In the genomic region with DNA sequence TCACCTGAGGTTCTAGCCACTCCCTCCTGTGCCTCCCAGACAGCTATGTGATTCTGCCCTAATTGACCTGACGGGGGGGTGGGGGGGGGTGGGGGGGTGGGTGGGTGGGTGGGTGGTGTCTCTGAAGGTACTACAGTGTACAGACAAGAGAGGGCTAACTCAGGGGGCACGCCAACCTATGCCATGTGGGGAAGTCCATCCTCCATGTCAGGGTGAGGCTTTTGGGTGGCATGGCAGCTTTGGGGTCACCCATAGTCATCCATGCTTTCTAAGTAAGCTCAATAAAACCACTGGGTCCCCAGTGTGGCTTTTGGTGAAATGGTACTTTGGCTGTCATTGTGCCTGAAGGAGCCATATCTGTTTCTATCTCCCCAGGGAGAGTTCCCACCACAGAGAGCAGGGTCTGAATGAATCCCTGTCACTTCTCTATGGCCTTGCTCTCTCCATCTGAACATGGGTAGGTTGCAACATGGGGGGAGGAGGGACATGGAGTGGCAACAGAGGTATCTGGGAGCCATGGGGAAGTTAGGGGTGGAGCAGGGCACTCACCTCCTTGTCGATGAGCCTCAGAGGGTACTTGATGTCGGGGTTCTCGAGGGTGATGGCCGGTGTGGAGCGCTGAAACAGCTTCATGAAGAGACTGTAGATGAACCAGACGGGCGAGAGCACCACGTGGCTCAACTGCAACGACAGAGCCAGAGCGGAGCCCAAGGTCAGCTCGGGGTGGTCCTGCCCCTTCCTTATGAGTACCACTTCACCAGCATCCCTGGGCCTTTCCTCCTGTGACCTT, we compare ENCODE assay signal across 11 mouse cellular contexts. TPM values are rescaled to one million over a fixed set of nuclear protein-coding genes. Genes with fewer than 3 reads are reported as not detected.
A peak's percentile ranks its signal among the peaks of the same experiment; 100 is the strongest.
DNase-seq lines count a peak whose midpoint lies in the region; ATAC-seq and TF ChIP-seq lines count a peak whose summit lies in the region.
"Had no signal": no experiment of that assay in that cellular context is flagged by ENCODE, and none has a peak within 500 bp of the region (broad histone marks: within the 10 kb centered on the region; RNA-seq: fewer than 3 reads in every experiment).

No protein-coding gene starts in this region.

- H3K27ac ChIP-seq in heart, postnatal 0 days (ENCODE audit: low read depth): peak overlapping the region; percentile 44; the same call in 1 of the 2 replicates
- peak overlapping the region; percentile 80; the same call in 1 of the 2 replicates for H3K27ac ChIP-seq in ES-Bruce4 (ENCODE audit: insufficient read depth, low read length)
- peak overlapping the region; percentile 95 for H3K27ac ChIP-seq in liver, embryonic 15.5 days (replicated peaks)
- H3K27ac ChIP-seq in hindbrain, embryonic 14.5 days: no peak overlapping the region
- H3K27ac ChIP-seq: forebrain, embryonic 10.5 days; hindbrain, embryonic 13.5 days; neural tube, embryonic 15.5 days had no signal

- H3K4me1 ChIP-seq in heart, postnatal 0 days (ENCODE audit: control insufficient read depth, insufficient read depth): peaks cover 28% of the 10 kb centered on the region
- H3K4me1 ChIP-seq in E14TG2a.4 (replicated peaks; ENCODE audit: low read depth, low read length): peaks cover 89% of the 10 kb centered on the region
- H3K4me1 ChIP-seq in ES-Bruce4 (ENCODE audit: control insufficient read depth, insufficient read depth, low read length): peaks cover 7% of the 10 kb centered on the region
- H3K4me1 ChIP-seq in liver, embryonic 15.5 days (replicated peaks): peaks cover 87% of the 10 kb centered on the region
- peaks cover 9% of the 10 kb centered on the region for H3K4me1 ChIP-seq in hindbrain, embryonic 14.5 days (replicated peaks; ENCODE audit: control insufficient read depth, insufficient read depth, low read length)

- H3K36me3 ChIP-seq in heart, postnatal 0 days (replicated peaks; ENCODE audit: control insufficient read depth, insufficient read depth, low read length): peaks cover 14% of the 10 kb centered on the region; the same call in 1 of the 2 replicates
- H3K36me3 ChIP-seq in E14TG2a.4 (ENCODE audit: insufficient read depth, low read length): peaks cover 74% of the 10 kb centered on the region
- peaks cover 2% of the 10 kb centered on the region; the same call in 1 of the 2 replicates for H3K36me3 ChIP-seq in ES-Bruce4 (ENCODE audit: control insufficient read depth, insufficient read depth, low read length, poor library complexity, severe bottlenecking)
- peaks cover 67% of the 10 kb centered on the region for H3K36me3 ChIP-seq in liver, embryonic 15.5 days (replicated peaks)
- H3K36me3 ChIP-seq in hindbrain, embryonic 14.5 days (replicated peaks; ENCODE audit: control insufficient read depth, insufficient read depth): peaks cover 20% of the 10 kb centered on the region

- H3K27me3 ChIP-seq in heart, postnatal 0 days (ENCODE audit: control insufficient read depth, insufficient read depth, low read length): no peaks in the 10 kb centered on the region
- H3K27me3 ChIP-seq in E14TG2a.4 (ENCODE audit: insufficient read depth, low read length): no peaks in the 10 kb centered on the region
- no peaks in the 10 kb centered on the region for H3K27me3 ChIP-seq in ES-Bruce4 (ENCODE audit: control insufficient read depth, insufficient read depth, low read length, poor library complexity, severe bottlenecking)
- no peaks in the 10 kb centered on the region for H3K27me3 ChIP-seq in liver, embryonic 15.5 days
- H3K27me3 ChIP-seq in hindbrain, embryonic 14.5 days (ENCODE audit: control insufficient read depth, insufficient read depth, low read length): no peaks in the 10 kb centered on the region
- H3K27me3 ChIP-seq: hindbrain, embryonic 13.5 days; neural tube, embryonic 15.5 days had no signal

- H3K4me2 ChIP-seq in heart, postnatal 0 days (ENCODE audit: low read depth, low read length): no peak overlapping the region
- peak overlapping the region; percentile 80 for H3K4me2 ChIP-seq in liver, embryonic 15.5 days
- H3K4me2 ChIP-seq in hindbrain, embryonic 14.5 days (replicated peaks): no peak overlapping the region
- H3K4me2 ChIP-seq: hindbrain, embryonic 13.5 days; neural tube, embryonic 15.5 days had no signal

- intact Hi-C loops in heart, postnatal 14 days (cut with DNase I): no loop called here

- no peak for DNase-seq in heart, postnatal 0 days (ENCODE audit: low spot score)
- DNase-seq in heart, postnatal 14 days: no peak
- no peak for DNase-seq in hindbrain, embryonic 14.5 days (ENCODE audit: low spot score)
- no peak for DNase-seq in layer of hippocampus, postnatal 14 days (ENCODE audit: low spot score in 2 of 2)
- DNase-seq: thymus, postnatal 14 days had no signal

- 92% methylated on average over 13 of the region's 13 CpGs for WGBS in heart, postnatal 0 days
- 73% methylated on average over 13 of the region's 13 CpGs for WGBS in liver, embryonic 15.5 days (ENCODE audit: insufficient replicate concordance)
- WGBS in hindbrain, embryonic 14.5 days: 95% methylated on average over 13 of the region's 13 CpGs

- no peaks in the 10 kb centered on the region for H3K9me3 ChIP-seq in heart, postnatal 0 days (replicated peaks; ENCODE audit: control insufficient read depth, low read length)
- H3K9me3 ChIP-seq in E14TG2a.4 (ENCODE audit: low read length) (no peaks in the 10 kb centered on the region), ES-Bruce4 (replicated peaks; ENCODE audit: control insufficient read depth, insufficient read depth, low read length, poor library complexity, severe bottlenecking) (no peaks in the 10 kb centered on the region)
- no peaks in the 10 kb centered on the region for H3K9me3 ChIP-seq in liver, embryonic 15.5 days (replicated peaks)
- H3K9me3 ChIP-seq in hindbrain, embryonic 14.5 days (ENCODE audit: control insufficient read depth, low read length): no peaks in the 10 kb centered on the region
- H3K9me3 ChIP-seq: forebrain, embryonic 10.5 days; hindbrain, embryonic 13.5 days; neural tube, embryonic 15.5 days had no signal

- H3K9ac ChIP-seq in heart, postnatal 0 days (replicated peaks; ENCODE audit: low read depth, low read length): no peak overlapping the region
- H3K9ac ChIP-seq in ES-Bruce4 (ENCODE audit: low read depth, poor library complexity, severe bottlenecking): no peak overlapping the region
- no peak overlapping the region; the same call in 1 of the 2 replicates for H3K9ac ChIP-seq in liver, embryonic 15.5 days
- H3K9ac ChIP-seq in hindbrain, embryonic 14.5 days: no peak overlapping the region
- H3K9ac ChIP-seq: hindbrain, embryonic 13.5 days; neural tube, embryonic 15.5 days had no signal

- no peak for TF ChIP-seq CTCF in heart, postnatal 0 days (IDR thresholded peaks at IDR 0.05; ENCODE audit: low read depth)
- no peak for TF ChIP-seq CTCF in E14TG2a.4 (conservative IDR thresholded peaks at IDR 0.05; ENCODE audit: low read length)
- no peak for TF ChIP-seq CTCF in ES-Bruce4 (IDR thresholded peaks at IDR 0.05; ENCODE audit: low read depth, low read length)

- no peak for ATAC-seq in heart, postnatal 0 days (ENCODE audit: insufficient read depth, low read depth)
- no peak for ATAC-seq in liver, embryonic 15.5 days (ENCODE audit: insufficient read depth)
- ATAC-seq in hindbrain, embryonic 14.5 days (ENCODE audit: low FRiP score): no peak

- H3K4me3 ChIP-seq in heart, postnatal 0 days (ENCODE audit: low read depth, low read length): no peak overlapping the region
- H3K4me3 ChIP-seq in E14TG2a.4 (replicated peaks; ENCODE audit: low read length) (peak overlapping the region; percentile 21), ES-Bruce4 (ENCODE audit: low read depth, low read length) (no peak overlapping the region)
- H3K4me3 ChIP-seq in liver, embryonic 15.5 days (replicated peaks): peak overlapping the region; percentile 86; the same call in 1 of the 2 replicates
- H3K4me3 ChIP-seq in hindbrain, embryonic 14.5 days (replicated peaks; ENCODE audit: low read length): no peak overlapping the region
- H3K4me3 ChIP-seq: forebrain, embryonic 10.5 days; hindbrain, embryonic 13.5 days; neural tube, embryonic 15.5 days had no signal

- TF ChIP-seq EP300 in heart, postnatal 0 days (IDR thresholded peaks at IDR 0.05; ENCODE audit: low read depth): no peak
- no peak for TF ChIP-seq EP300 in ES-Bruce4 (IDR thresholded peaks at IDR 0.05; ENCODE audit: insufficient read depth, low read depth, low read length)

- TF ChIP-seq POLR2A in ES-Bruce4 (IDR thresholded peaks at IDR 0.05; ENCODE audit: insufficient read depth, low read length): no peak

RNA-seq across cellular contexts. Expression of a gene that starts 6.7 kb away (rescaled TPM):
- total RNA-seq in heart, postnatal 0 days (2014; rRNA removed; ENCODE audit: low replicate concordance): 125 and 166 TPM in 2 replicates
- 113 and 117 TPM in 2 replicates for polyA plus RNA-seq in heart, postnatal 0 days (2015; fragmentation: Nextera tagmentation; extraction: Ambion mirVana)
- total RNA-seq in heart, postnatal 14 days (2021): 100 to 1,000 TPM in 1 of 2 experiments, 10 to 100 TPM in 1; 97.2 to 109 TPM
- 188 and 200 TPM in 2 replicates for polyA plus RNA-seq in ES-Bruce4 (2011; ENCODE audit: insufficient read depth, insufficient read length, low read depth, missing spikeins)
- polyA plus RNA-seq in liver, embryonic 15.5 days (2015; fragmentation: Nextera tagmentation; extraction: Ambion mirVana): 143 and 165 TPM in 2 replicates
- 112 and 129 TPM in 2 replicates for polyA plus RNA-seq in hindbrain, embryonic 14.5 days (2014; fragmentation: Nextera tagmentation; extraction: Ambion mirVana)
- 10 to 100 TPM; 80.9 to 89.8 TPM for total RNA-seq in layer of hippocampus, postnatal 14 days (2021)

RNA-seq across cellular contexts. Expression of a gene that starts 16.5 kb away (rescaled TPM):
- total RNA-seq in heart, postnatal 0 days (2014; rRNA removed; ENCODE audit: low replicate concordance): 60.4 and 63.6 TPM in 2 replicates
- 36.4 and 38.3 TPM in 2 replicates for polyA plus RNA-seq in heart, postnatal 0 days (2015; fragmentation: Nextera tagmentation; extraction: Ambion mirVana)
- total RNA-seq in heart, postnatal 14 days (2021): 10 to 100 TPM; 34.4 to 41.1 TPM
- 97.9 and 113 TPM in 2 replicates for polyA plus RNA-seq in ES-Bruce4 (2011; ENCODE audit: insufficient read depth, insufficient read length, low read depth, missing spikeins)
- polyA plus RNA-seq in liver, embryonic 15.5 days (2015; fragmentation: Nextera tagmentation; extraction: Ambion mirVana): 55.5 and 61.3 TPM in 2 replicates
- 143 and 145 TPM in 2 replicates for polyA plus RNA-seq in hindbrain, embryonic 14.5 days (2014; fragmentation: Nextera tagmentation; extraction: Ambion mirVana)
- 10 to 100 TPM; 85.8 to 87.6 TPM for total RNA-seq in layer of hippocampus, postnatal 14 days (2021)

RNA-seq across cellular contexts. Expression of a gene that starts 43.1 kb away (rescaled TPM):
- 116 and 121 TPM in 2 replicates for total RNA-seq in heart, postnatal 0 days (2014; rRNA removed; ENCODE audit: low replicate concordance)
- 24.6 and 26.2 TPM in 2 replicates for polyA plus RNA-seq in heart, postnatal 0 days (2015; fragmentation: Nextera tagmentation; extraction: Ambion mirVana)
- total RNA-seq in heart, postnatal 14 days (2021): 10 to 100 TPM; 38.6 to 44.8 TPM
- polyA plus RNA-seq in ES-Bruce4 (2011; ENCODE audit: insufficient read depth, insufficient read length, low read depth, missing spikeins): 90.8 and 102 TPM in 2 replicates
- 22.0 and 25.7 TPM in 2 replicates for polyA plus RNA-seq in liver, embryonic 15.5 days (2015; fragmentation: Nextera tagmentation; extraction: Ambion mirVana)
- polyA plus RNA-seq in hindbrain, embryonic 14.5 days (2014; fragmentation: Nextera tagmentation; extraction: Ambion mirVana): 64.7 and 68.2 TPM in 2 replicates
- 100 to 1,000 TPM; 128 to 133 TPM for total RNA-seq in layer of hippocampus, postnatal 14 days (2021)

Comparison
In these comparisons a context has a peak if more than half of its experiments do, and no peak if none do; other contexts are left out.
1. H3K4me3 ChIP-seq: peak in E14TG2a.4 (single experiment) and liver, embryonic 15.5 days (single experiment); none in heart, postnatal 0 days (single experiment), ES-Bruce4 (single experiment) and hindbrain, embryonic 14.5 days (single experiment).